Mouse (Mus musculus) bone marrow macrophage, adult 2 months (primary cell): Measurements from ENCODE around the gene Pck1. TPM values are rescaled to one million over a fixed set of nuclear protein-coding genes. Genes with fewer than 3 reads are reported as not detected.
A peak's percentile ranks its signal among the peaks of the same experiment; 100 is the strongest.
"Not testable (repeated sequence)": the region's sequence is repeated elsewhere in the genome, so short reads cannot be mapped to it uniquely, and the experiment has no call there.

Experiments used
- H3K27ac ChIP-seq: 2 replicates; pipeline ENCODE4 v1.5.1; 2012; ENCODE audit warnings: low read depth, low read length; ENCODE audit not compliant: insufficient read depth
- H3K4me1 ChIP-seq: 2 replicates; pipeline ENCODE4 v1.6.1; 2012; ENCODE audit warnings: low read length; ENCODE audit not compliant: control insufficient read depth, insufficient read depth
- H3K4me3 ChIP-seq: 2 replicates; pipeline ENCODE4 v1.5.1; 2012; ENCODE audit warnings: mild to moderate bottlenecking, low read length, moderate library complexity; ENCODE audit not compliant: insufficient read depth
- CTCF ChIP-seq: IDR thresholded peaks from 2 replicates; pipeline ENCODE4 v1.5.1; 2012; ENCODE audit warnings: low read depth, mild to moderate bottlenecking, low read length, moderate library complexity
- POLR2A ChIP-seq: IDR thresholded peaks from 2 replicates; pipeline ENCODE4 v1.6.1; 2012; ENCODE audit warnings: mild to moderate bottlenecking, low read depth, low read length, borderline replicate concordance
- polyA plus RNA-seq: library from polyadenylated mRNA; stranded (reverse); fragments of >200 nt; gene quantifications from 2 replicates; pipeline ENCODE4 v1.2.4, GENCODE M21; 2012; ENCODE audit not compliant: missing spikeins, insufficient read depth, insufficient read length

The Pck1 gene
- polyA plus RNA-seq: 0.58 TPM in 1 of 2 replicates, not detected in the other

- H3K4me3 ChIP-seq: no peak within 1 kb of the TSS
- TF ChIP-seq POLR2A (no peak), CTCF (no peak)
- no peaks in the 10 kb centered on the region for H3K4me1 ChIP-seq
- no peak within 1 kb of the TSS for H3K27ac ChIP-seq
Measured at GRCm38 (mm10) chr2:173152436-173153151, at the start of gene Pck1. Gene Pck1 (plus strand): TSS chr2:173153048.

GRCm38 (mm10) chr2:173106409-173106808 lies 46.4 kb upstream of the Pck1 start:
- TF ChIP-seq CTCF: no peak
- no peak for TF ChIP-seq POLR2A
- Histone ChIP-seq H3K4me3 (no peak overlapping the region), H3K4me1 (no peaks in the 10 kb centered on the region), H3K27ac (no peak overlapping the region)

GRCm38 (mm10) chr2:173106889-173107785 lies 45.7 kb upstream of the Pck1 start:
- TF ChIP-seq CTCF: peak; percentile 65
- no peak for TF ChIP-seq POLR2A
- H3K4me3 ChIP-seq: no peak overlapping the region
- H3K4me1 ChIP-seq: no peaks in the 10 kb centered on the region
- no peak overlapping the region for H3K27ac ChIP-seq

DNA sequence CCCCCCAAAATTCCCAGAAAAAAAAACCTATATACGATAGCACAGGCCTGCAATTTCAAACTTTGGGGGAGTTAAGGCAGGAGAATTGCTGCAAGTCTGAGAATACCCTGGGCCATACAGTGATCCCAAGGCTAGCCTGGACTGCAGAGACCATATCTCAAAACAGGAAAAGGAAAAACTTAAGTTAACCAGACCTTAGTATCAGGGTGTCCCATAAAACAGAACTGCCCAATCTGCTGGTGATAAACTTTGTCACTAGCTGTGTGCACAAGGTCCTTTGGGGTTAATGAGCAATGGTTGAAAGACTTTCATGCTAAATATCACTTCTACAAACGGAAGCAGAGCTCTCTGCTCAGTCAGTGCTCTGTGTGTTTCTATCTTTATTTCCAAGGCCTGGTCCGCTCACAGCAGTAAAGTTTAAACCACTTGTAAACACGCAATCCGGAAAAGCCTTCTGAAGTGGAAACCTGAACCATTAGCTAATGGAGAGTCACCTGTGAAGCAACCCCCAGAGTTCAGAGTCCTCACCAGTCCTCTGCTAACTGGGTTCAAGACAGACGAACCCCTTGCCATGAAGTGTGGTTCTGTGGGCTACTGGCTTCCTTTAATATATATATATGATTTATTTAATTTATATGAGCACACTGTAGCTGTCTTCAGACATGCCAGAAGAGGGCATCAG lies 44.2 kb upstream of the Pck1 start:
- TF ChIP-seq POLR2A: no peak
- TF ChIP-seq CTCF: no peak
- Histone ChIP-seq H3K4me1 (no peaks in the 10 kb centered on the region), H3K27ac (no peak overlapping the region), H3K4me3 (no peak overlapping the region)

DNA sequence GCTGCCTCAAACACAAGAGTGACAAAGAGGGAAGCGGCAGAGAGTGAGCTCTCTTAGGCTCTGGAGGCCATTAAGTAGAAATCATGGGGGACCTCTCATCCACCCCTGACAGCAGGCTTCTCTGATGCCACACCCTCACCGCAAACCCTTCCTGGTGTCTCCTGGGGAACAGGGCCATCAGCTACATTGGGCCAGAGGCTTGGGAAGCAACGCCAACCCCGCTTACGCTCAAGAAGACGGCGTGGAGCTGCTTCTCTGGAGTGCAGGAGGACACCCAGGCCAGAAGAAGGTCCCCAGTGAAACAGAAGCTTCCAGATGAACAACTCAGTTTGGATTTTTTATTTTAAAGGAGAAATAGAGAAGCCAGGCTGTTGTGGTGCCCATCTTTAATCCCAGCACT lies 43.3 kb upstream of the Pck1 start:
- H3K27ac ChIP-seq: no peak overlapping the region
- H3K4me3 ChIP-seq: no peak overlapping the region
- no peaks in the 10 kb centered on the region for H3K4me1 ChIP-seq
- TF ChIP-seq POLR2A (no peak), CTCF (no peak)

DNA sequence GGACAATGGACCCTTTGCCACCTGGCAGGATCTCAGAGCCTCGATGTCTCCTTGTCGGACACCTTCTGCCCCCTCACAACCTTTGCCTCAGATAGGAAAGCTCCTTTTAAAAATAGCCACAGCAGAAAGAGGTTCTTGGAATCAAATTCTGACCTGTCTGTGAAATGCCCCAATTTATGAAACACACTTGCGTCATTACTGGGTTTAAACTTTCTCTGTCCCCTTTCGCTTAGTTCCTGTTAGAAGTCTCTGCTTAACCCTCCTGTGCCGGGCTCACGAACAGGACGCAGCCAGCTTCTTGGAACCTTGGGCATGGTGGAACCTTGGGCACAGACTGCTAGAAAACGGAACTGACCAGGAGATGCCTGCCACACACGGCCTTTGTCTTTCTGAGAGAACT lies 42.3 kb upstream of the Pck1 start:
- no peaks in the 10 kb centered on the region for H3K4me1 ChIP-seq
- no peak overlapping the region for H3K4me3 ChIP-seq
- TF ChIP-seq CTCF (no peak), POLR2A (no peak)
- no peak overlapping the region for H3K27ac ChIP-seq

DNA sequence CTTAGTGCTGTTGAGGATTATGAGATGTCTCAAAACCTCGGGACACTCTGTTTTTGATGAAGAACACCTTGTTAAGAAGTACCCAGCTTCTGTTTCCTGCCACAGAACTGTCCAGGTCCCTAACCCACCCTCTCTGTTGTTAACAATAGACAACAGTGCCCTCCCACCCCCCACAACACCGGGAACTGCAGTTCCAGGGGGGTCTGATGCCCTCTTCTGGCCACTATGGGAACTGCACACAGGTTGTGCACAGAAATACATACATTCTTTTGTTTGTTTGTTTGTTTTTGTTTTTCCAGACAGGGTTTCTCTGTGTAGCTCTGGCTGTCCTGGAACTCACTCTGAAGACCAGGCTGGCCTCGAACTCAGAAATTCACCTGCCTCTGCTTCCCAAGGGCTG lies 39.1 kb upstream of the Pck1 start:
- H3K27ac ChIP-seq, H3K4me1 ChIP-seq, H3K4me3 ChIP-seq: not testable (repeated sequence)
- TF ChIP-seq CTCF: peak; percentile 32; the same call in 1 of the 2 replicates

GRCm38 (mm10) chr2:173119023-173119944 lies 33.6 kb upstream of the Pck1 start, which contains the start of gene Ctcfl:
Gene Ctcfl (minus strand): TSS chr2:173119525.
- H3K4me3 ChIP-seq: no peak within 1 kb of the TSS
- no peak for TF ChIP-seq POLR2A
- no peak for TF ChIP-seq CTCF
- H3K4me1 ChIP-seq: no peaks in the 10 kb centered on the region
- H3K27ac ChIP-seq: no peak within 1 kb of the TSS

DNA sequence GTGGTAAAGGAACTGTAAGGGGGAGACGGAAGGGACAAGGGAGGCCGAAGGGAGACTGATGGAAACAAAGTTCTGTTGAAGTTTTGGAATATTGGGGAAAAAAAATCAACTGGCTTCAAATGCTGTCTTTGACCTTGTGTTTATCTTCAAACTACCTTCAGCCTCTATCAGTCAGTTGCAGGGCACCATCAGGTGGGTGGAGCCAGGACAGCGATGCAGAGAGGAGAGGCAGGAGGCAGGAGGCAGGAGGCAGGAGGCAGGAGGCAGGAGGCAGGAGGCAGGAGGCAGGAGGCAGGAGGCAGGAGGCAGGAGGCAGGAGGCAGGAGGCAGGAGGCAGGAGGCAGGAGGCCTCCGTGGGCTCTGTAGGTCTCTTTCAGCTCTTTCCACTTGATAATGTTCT lies 32.7 kb upstream of the Pck1 start:
- not testable (repeated sequence) for H3K4me1 ChIP-seq, H3K27ac ChIP-seq, H3K4me3 ChIP-seq
